Mouse (Mus musculus): Measurements from ENCODE around the gene Smarcc1. TPM values are rescaled to one million over a fixed set of nuclear protein-coding genes. Genes with fewer than 3 reads are reported as not detected.
"Not testable (repeated sequence)": the region's sequence is repeated elsewhere in the genome, so short reads cannot be mapped to it uniquely, and the experiment has no call there.

Smarcc1 gene
- polyA plus RNA-seq (2016; fragmentation: Nextera tagmentation; extraction: Ambion mirVana): 240 and 250 TPM in 2 replicates

- H3K4me2 ChIP-seq: peak within 1 kb of the TSS; percentile 70
Observed at GRCm38 (mm10) chr9:110116977-110117778, at the start of gene Smarcc1. TSS of gene Smarcc1 (plus strand) at chr9:110117708.

GRCm38 (mm10) chr9:110068745-110069144, 48.8 kb upstream of the Smarcc1 start:
- H3K9ac ChIP-seq (replicated peaks): no peak overlapping the region
- no peak overlapping the region for H3K4me2 ChIP-seq
- no peaks in the 10 kb centered on the region for H3K4me1 ChIP-seq (replicated peaks)

More at GRCm38 (mm10) chr9:110116977-110117778, at the start of gene Smarcc1:
- Histone ChIP-seq H3K9ac (replicated peaks) (peak within 1 kb of the TSS; percentile 93), H3K27me3 (no peaks in the 10 kb centered on the region), H3K9me3 (no peaks in the 10 kb centered on the region), H3K36me3 (peaks cover 28% of the 10 kb centered on the region), H3K27ac (peak within 1 kb of the TSS; percentile 98), H3K4me3 (replicated peaks) (peak within 1 kb of the TSS; percentile 87), H3K4me1 (replicated peaks) (peaks cover 19% of the 10 kb centered on the region)
- ATAC-seq (ENCODE audit: insufficient number of reproducible peaks, insufficient read depth, low FRiP score, low TSS enrichment, low read depth): peak; percentile 92
- under 1% methylated on average over 77 of the region's 79 CpGs for WGBS

GRCm38 (mm10) chr9:110070358-110070757, 47.1 kb upstream of the Smarcc1 start:
- peaks cover 70% of the 10 kb centered on the region for H3K36me3 ChIP-seq
- WGBS: 87% methylated on average over 9 of the region's 9 CpGs
- no peak for ATAC-seq (ENCODE audit: insufficient number of reproducible peaks, insufficient read depth, low FRiP score, low TSS enrichment, low read depth)
- no peaks in the 10 kb centered on the region for H3K4me1 ChIP-seq (replicated peaks)
- no peak overlapping the region for H3K4me3 ChIP-seq (replicated peaks)
- no peak overlapping the region for H3K27ac ChIP-seq
- no peak overlapping the region for H3K9ac ChIP-seq (replicated peaks)
- no peaks in the 10 kb centered on the region for H3K9me3 ChIP-seq
- H3K4me2 ChIP-seq: no peak overlapping the region
- H3K27me3 ChIP-seq: no peaks in the 10 kb centered on the region

More at GRCm38 (mm10) chr9:110068745-110069144, 48.8 kb upstream of the Smarcc1 start:
- ATAC-seq (ENCODE audit: insufficient number of reproducible peaks, insufficient read depth, low FRiP score, low TSS enrichment, low read depth): no peak
- H3K36me3 ChIP-seq: peaks cover 66% of the 10 kb centered on the region
- 91% methylated on average over 6 of the region's 6 CpGs for WGBS
- H3K9me3 ChIP-seq: no peaks in the 10 kb centered on the region
- H3K27me3 ChIP-seq: no peaks in the 10 kb centered on the region
- no peak overlapping the region for H3K4me3 ChIP-seq (replicated peaks)
- H3K27ac ChIP-seq: no peak overlapping the region

GRCm38 (mm10) chr9:110071011-110071410, 46.5 kb upstream of the Smarcc1 start:
- H3K4me3 ChIP-seq (replicated peaks): no peak overlapping the region
- WGBS: 83% methylated on average over 4 of the region's 4 CpGs
- H3K9ac ChIP-seq (replicated peaks): no peak overlapping the region
- H3K27me3 ChIP-seq: no peaks in the 10 kb centered on the region
- H3K4me2 ChIP-seq: no peak overlapping the region
- H3K27ac ChIP-seq: no peak overlapping the region
- ATAC-seq (ENCODE audit: insufficient number of reproducible peaks, insufficient read depth, low FRiP score, low TSS enrichment, low read depth): no peak
- no peaks in the 10 kb centered on the region for H3K9me3 ChIP-seq
- peaks cover 68% of the 10 kb centered on the region for H3K36me3 ChIP-seq
- no peaks in the 10 kb centered on the region for H3K4me1 ChIP-seq (replicated peaks)

GRCm38 (mm10) chr9:110071843-110072242, 45.7 kb upstream of the Smarcc1 start:
- 4% methylated on average over 1 of the region's 1 CpGs for WGBS
- Histone ChIP-seq H3K27me3 (no peaks in the 10 kb centered on the region), H3K9me3 (no peaks in the 10 kb centered on the region), H3K9ac (replicated peaks) (no peak overlapping the region), H3K4me1 (replicated peaks) (no peaks in the 10 kb centered on the region), H3K4me3 (replicated peaks) (no peak overlapping the region), H3K36me3 (peaks cover 64% of the 10 kb centered on the region), H3K4me2 (no peak overlapping the region), H3K27ac (no peak overlapping the region)
- no peak; the same call in 1 of the 2 replicates for ATAC-seq (ENCODE audit: insufficient number of reproducible peaks, insufficient read depth, low FRiP score, low TSS enrichment, low read depth)

GRCm38 (mm10) chr9:110076468-110076867, 41.0 kb upstream of the Smarcc1 start:
- not testable (repeated sequence) for H3K27ac ChIP-seq; H3K4me3 ChIP-seq (replicated peaks); H3K9ac ChIP-seq (replicated peaks); H3K4me2 ChIP-seq; H3K27me3 ChIP-seq; H3K9me3 ChIP-seq; H3K4me1 ChIP-seq (replicated peaks); ATAC-seq (ENCODE audit: insufficient number of reproducible peaks, insufficient read depth, low FRiP score, low TSS enrichment, low read depth)
- peaks cover 66% of the 10 kb centered on the region for H3K36me3 ChIP-seq
- WGBS: 60% methylated on average over 7 of the region's 7 CpGs

GRCm38 (mm10) chr9:110081066-110081465, 36.4 kb upstream of the Smarcc1 start:
- Histone ChIP-seq H3K4me1 (replicated peaks) (no peaks in the 10 kb centered on the region), H3K27ac (no peak overlapping the region), H3K9me3 (no peaks in the 10 kb centered on the region), H3K27me3 (no peaks in the 10 kb centered on the region), H3K36me3 (peaks cover 90% of the 10 kb centered on the region), H3K4me3 (replicated peaks) (no peak overlapping the region), H3K4me2 (no peak overlapping the region), H3K9ac (replicated peaks) (no peak overlapping the region)
- ATAC-seq (ENCODE audit: insufficient number of reproducible peaks, insufficient read depth, low FRiP score, low TSS enrichment, low read depth): no peak
- WGBS: 78% methylated on average over 3 of the region's 3 CpGs

- Histone ChIP-seq H3K27ac (no peak overlapping the region), H3K36me3 (peaks cover 96% of the 10 kb centered on the region), H3K9me3 (no peaks in the 10 kb centered on the region), H3K4me1 (replicated peaks) (no peaks in the 10 kb centered on the region), H3K9ac (replicated peaks) (no peak overlapping the region), H3K4me3 (replicated peaks) (no peak overlapping the region), H3K27me3 (no peaks in the 10 kb centered on the region), H3K4me2 (no peak overlapping the region)
- ATAC-seq (ENCODE audit: insufficient number of reproducible peaks, insufficient read depth, low FRiP score, low TSS enrichment, low read depth): no peak
- WGBS: 92% methylated on average over 25 of the region's 25 CpGs
Observed at GRCm38 (mm10) chr9:110084201-110084964, 33.1 kb upstream of the Smarcc1 start.

GRCm38 (mm10) chr9:110085693-110086092, 31.8 kb upstream of the Smarcc1 start:
- no peaks in the 10 kb centered on the region for H3K27me3 ChIP-seq
- H3K27ac ChIP-seq: no peak overlapping the region
- ATAC-seq (ENCODE audit: insufficient number of reproducible peaks, insufficient read depth, low FRiP score, low TSS enrichment, low read depth): no peak
- 93% methylated on average over 8 of the region's 8 CpGs for WGBS
- no peaks in the 10 kb centered on the region for H3K9me3 ChIP-seq
- no peak overlapping the region for H3K9ac ChIP-seq (replicated peaks)
- H3K4me2 ChIP-seq: no peak overlapping the region
- H3K36me3 ChIP-seq: peaks cover 97% of the 10 kb centered on the region
- H3K4me3 ChIP-seq (replicated peaks): no peak overlapping the region
- no peaks in the 10 kb centered on the region for H3K4me1 ChIP-seq (replicated peaks)

- Histone ChIP-seq H3K9ac (replicated peaks) (no peak overlapping the region), H3K36me3 (peaks cover 94% of the 10 kb centered on the region), H3K27me3 (no peaks in the 10 kb centered on the region), H3K4me1 (replicated peaks) (no peaks in the 10 kb centered on the region), H3K27ac (no peak overlapping the region), H3K4me3 (replicated peaks) (no peak overlapping the region), H3K4me2 (no peak overlapping the region), H3K9me3 (no peaks in the 10 kb centered on the region)
- ATAC-seq (ENCODE audit: insufficient number of reproducible peaks, insufficient read depth, low FRiP score, low TSS enrichment, low read depth): no peak
- WGBS: 88% methylated on average over 4 of the region's 4 CpGs
Observed at GRCm38 (mm10) chr9:110093303-110093702, 24.2 kb upstream of the Smarcc1 start.

- no peak overlapping the region for H3K27ac ChIP-seq
- H3K27me3 ChIP-seq: no peaks in the 10 kb centered on the region
- no peaks in the 10 kb centered on the region for H3K4me1 ChIP-seq (replicated peaks)
- 100% methylated on average over 4 of the region's 4 CpGs for WGBS
- H3K4me2 ChIP-seq: no peak overlapping the region
- ATAC-seq (ENCODE audit: insufficient number of reproducible peaks, insufficient read depth, low FRiP score, low TSS enrichment, low read depth): no peak
- peaks cover 94% of the 10 kb centered on the region for H3K36me3 ChIP-seq
- H3K9me3 ChIP-seq: no peaks in the 10 kb centered on the region
- H3K4me3 ChIP-seq (replicated peaks): no peak overlapping the region
- no peak overlapping the region for H3K9ac ChIP-seq (replicated peaks)
Observed at GRCm38 (mm10) chr9:110094761-110095160, 22.7 kb upstream of the Smarcc1 start.
